8 mouse cellular contexts compared by ENCODE assay signal in the genomic region with DNA sequence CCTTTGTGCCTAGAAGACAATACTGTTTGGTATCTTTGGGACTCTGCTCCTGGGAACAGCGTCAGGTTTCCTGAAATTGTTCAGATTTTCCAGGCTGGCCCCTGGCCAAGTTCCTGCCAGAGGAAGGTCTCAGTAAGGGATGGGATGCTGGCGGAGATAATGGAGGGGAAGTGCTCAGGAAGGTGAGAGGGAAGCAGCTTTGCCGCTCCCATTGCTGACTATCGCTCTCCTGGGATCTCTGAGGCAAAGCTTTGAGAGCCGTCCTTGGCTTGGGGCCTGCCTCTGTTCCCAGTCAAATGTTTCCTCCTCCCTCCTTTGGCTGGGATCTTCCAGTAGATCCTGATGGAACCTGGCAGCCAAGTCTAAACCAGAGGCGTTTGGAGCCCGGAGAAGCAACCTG. TPM values are rescaled to one million over a fixed set of nuclear protein-coding genes. Genes with fewer than 3 reads are reported as not detected.
DNase-seq lines count a peak whose midpoint lies in the region.

No protein-coding gene starts in this region.

- intact Hi-C loops in heart, postnatal 10 days (cut with DNase I): loop anchor here (2.0 kb wide), 2 partner anchors 14 to 50 kb away; no protein-coding TSS in a partner anchor

- peak; percentile 27 for DNase-seq in ovary, adult 18-20 months (ENCODE audit: low spot score)
- no peak for DNase-seq in ovary, postnatal 10 days (ENCODE audit: low spot score)
- peak; percentile 48 to 52 for DNase-seq in cerebellum, postnatal 36 days
- peak; percentile 85 to 88 for DNase-seq in heart, postnatal 10 days
- DNase-seq in layer of hippocampus, postnatal 14 days (ENCODE audit: low spot score in 2 of 2): peak; percentile 25 to 46
- peak; percentile 51 for DNase-seq in ovary, postnatal 36 days (ENCODE audit: low spot score)
- DNase-seq in thymus, postnatal 10 days (ENCODE audit: low spot score in 2 of 2): no peak
- no peak for DNase-seq in B cell, adult 2 months

RNA-seq across cellular contexts. Expression of a gene that starts 1.5 kb away (rescaled TPM):
- total RNA-seq in heart, postnatal 10 days (2021): 100 to 1,000 TPM; 113 to 125 TPM
- total RNA-seq in layer of hippocampus, postnatal 14 days (2021): 10 to 100 TPM; 74.8 to 75.6 TPM

RNA-seq across cellular contexts. Expression of a gene that starts 38.1 kb away (rescaled TPM):
- 1 to 10 TPM in 1 of 2 experiments, under 1 TPM in 1; 0.91 to 1.1 TPM for total RNA-seq in heart, postnatal 10 days (2021)
- total RNA-seq in layer of hippocampus, postnatal 14 days (2021): 10 to 100 TPM; 49.3 to 58.6 TPM

Comparison
In these comparisons a context has a peak if more than half of its experiments do, and no peak if none do; other contexts are left out.
1. DNase-seq: peak in ovary, adult 18-20 months (single experiment), cerebellum, postnatal 36 days (2 of 2), heart, postnatal 10 days (2 of 2), layer of hippocampus, postnatal 14 days (2 of 2) and ovary, postnatal 36 days (single experiment); none in ovary, postnatal 10 days (single experiment), thymus, postnatal 10 days (0 of 2) and B cell, adult 2 months (0 of 2).
2. RNA of a gene that starts 38.1 kb away (total RNA-seq): 49.3 to 58.6 TPM in layer of hippocampus, postnatal 14 days; 0.91 to 1.1 TPM in heart, postnatal 10 days; every median in the first group is over 10 times any median in the second.